28 mouse cellular contexts compared by ENCODE assay signal in genomic region chr14:8212996-8213395, GRCm38 (mm10). TPM values are rescaled to one million over a fixed set of nuclear protein-coding genes. Genes with fewer than 3 reads are reported as not detected.
"Had no signal": no experiment of that assay in that cellular context is flagged by ENCODE, and none has a peak within 500 bp of the region (broad histone marks: within the 10 kb centered on the region; RNA-seq: fewer than 3 reads in every experiment).

No protein-coding gene starts in this region.

- H3K27me3 ChIP-seq: kidney, embryonic 15.5 days; limb, embryonic 15.5 days; liver, embryonic 12.5 days; liver, embryonic 15.5 days; neural tube, embryonic 15.5 days had no signal

- DNase-seq: kidney, adult 2 months; kidney, postnatal 14 days; kidney, postnatal 4 days; layer of hippocampus, postnatal 36 days; left cerebral cortex, postnatal 4 days; lung, postnatal 14 days; lung, postnatal 4 days; right cerebral cortex, adult 18-20 months; right cerebral cortex, postnatal 14 days; right cerebral cortex, postnatal 4 days; thymus, adult 2 months; thymus, postnatal 14 days; thymus, postnatal 4 days had no signal

- H3K36me3 ChIP-seq: kidney, embryonic 15.5 days; limb, embryonic 12.5 days; limb, embryonic 15.5 days; liver, embryonic 12.5 days; liver, embryonic 15.5 days; midbrain, embryonic 12.5 days; neural tube, embryonic 12.5 days; neural tube, embryonic 15.5 days had no signal

- H3K27ac ChIP-seq: midbrain, embryonic 12.5 days; neural tube, embryonic 12.5 days had no signal

RNA-seq across cellular contexts. Expression of gene Acox2, which starts 46.2 kb away (rescaled TPM):
- total RNA-seq: layer of hippocampus, adult 18-20 months; layer of hippocampus, postnatal 36 days; left cerebral cortex, postnatal 14 days; megakaryocyte progenitor cell, adult 5-6 weeks; megakaryocyte-erythroid progenitor cell, adult 5-6 weeks; monocyte, adult 5-6 weeks had no signal
- polyA plus RNA-seq: limb, embryonic 12.5 days; midbrain, embryonic 12.5 days; midbrain, embryonic 16.5 days; neural tube, embryonic 12.5 days; neural tube, embryonic 15.5 days; stomach, embryonic 14.5 days had no signal
